Mouse (Mus musculus) kidney, adult 2 months (tissue): ENCODE data around the gene 3830403N18Rik. TPM values are rescaled to one million over a fixed set of nuclear protein-coding genes. Genes with fewer than 3 reads are reported as not detected.
"Not testable (repeated sequence)": the region's sequence is repeated elsewhere in the genome, so short reads cannot be mapped to it uniquely, and the experiment has no call there.

ENCODE experiments used
- DNase-seq: peaks from one replicate; pipeline ENCODE4 v3.0.0; 2021
- H3K27ac ChIP-seq: fragments of 200-500 bp; 2 replicates; pipeline ENCODE4 v1.5.1; 2012; ENCODE audit warnings: low read depth, low read length, control low read depth, inconsistent platforms; ENCODE audit not compliant: insufficient read depth
- H3K27me3 ChIP-seq: fragments of 200-500 bp; replicated peaks from 2 replicates; pipeline ENCODE4 v1.6.1; 2012; ENCODE audit warnings: mild to moderate bottlenecking, moderate library complexity, low read length, inconsistent platforms; ENCODE audit not compliant: control insufficient read depth, insufficient read depth
- H3K36me3 ChIP-seq: fragments of 200-500 bp; 2 replicates; pipeline ENCODE4 v1.6.1; 2012; ENCODE audit warnings: mild to moderate bottlenecking, moderate library complexity, low read length, inconsistent platforms; ENCODE audit not compliant: control insufficient read depth, insufficient read depth
- H3K4me1 ChIP-seq: fragments of 200-500 bp; 2 replicates; pipeline ENCODE4 v1.6.1; 2011; ENCODE audit warnings: low read length; ENCODE audit not compliant: control insufficient read depth, insufficient read depth
- H3K4me3 ChIP-seq: fragments of 200-500 bp; 2 replicates; pipeline ENCODE4 v1.5.1; 2011; ENCODE audit warnings: mild to moderate bottlenecking, low read depth, low read length, control low read depth; ENCODE audit not compliant: insufficient read depth
- CTCF ChIP-seq: fragments of 200-500 bp; conservative IDR thresholded peaks from 2 replicates; pipeline ENCODE4 v1.5.1; 2011; ENCODE audit warnings: low read depth, mild to moderate bottlenecking, control low read depth, low read length, moderate library complexity, mixed read lengths; ENCODE audit not compliant: insufficient read depth, insufficient read length
- POLR2A ChIP-seq: fragments of 200-500 bp; IDR thresholded peaks from one replicate; pipeline ENCODE4 v1.6.1; 2011; ENCODE audit warnings: low read depth, low read length, control low read depth
- WGBS: fragments of 180-500 bp; shearing (Covaris S2); methylation state at CpG from one replicate; pipeline ENCODE4 v1.1.7; 2018; 5-methylcytosine and 5-hydroxymethylcytosine counted together
- polyA plus RNA-seq: library from polyadenylated mRNA; depleted of rRNA; stranded (reverse); fragments of >200 nt; gene quantifications from 2 replicates; pipeline ENCODE4 v1.2.3, GENCODE M21; 2012; rRNA removed

Gene 3830403N18Rik
- polyA plus RNA-seq: not detected in 2 replicates

GRCm38 (mm10) chrX:56136336-56136909 is at the start of gene 3830403N18Rik:
TSS of gene 3830403N18Rik (plus strand) at chrX:56136572.
- DNase-seq, H3K4me3 ChIP-seq, H3K4me1 ChIP-seq, H3K27me3 ChIP-seq, H3K27ac ChIP-seq, H3K36me3 ChIP-seq: not testable (repeated sequence)
- 79% methylated on average over 13 of the region's 15 CpGs for WGBS

- DNase-seq: no peak
- WGBS: 72% methylated on average over 2 of the region's 2 CpGs
- TF ChIP-seq CTCF (no peak), POLR2A (no peak)
- no peak overlapping the region for H3K4me3 ChIP-seq
- no peaks in the 10 kb centered on the region for H3K36me3 ChIP-seq
- H3K27ac ChIP-seq: no peak overlapping the region
- H3K4me1 ChIP-seq: no peaks in the 10 kb centered on the region
- no peaks in the 10 kb centered on the region for H3K27me3 ChIP-seq
Observed at GRCm38 (mm10) chrX:56151396-56151795, 15.0 kb downstream of the 3830403N18Rik start.

- H3K27me3 ChIP-seq, H3K4me3 ChIP-seq, H3K27ac ChIP-seq, H3K36me3 ChIP-seq, H3K4me1 ChIP-seq, DNase-seq: not testable (repeated sequence)
- no CpG with 5 or more reads among the region's 1 CpGs for WGBS
Observed at GRCm38 (mm10) chrX:56186449-56186848, 50.1 kb downstream of the 3830403N18Rik start.

Other genes with a start within 250 kb of the 3830403N18Rik start
- 0.11 TPM in 1 of 2 replicates, not detected in the other for gene Gm773, start 76.3 kb downstream of the 3830403N18Rik start, polyA plus RNA-seq
- gene Zfp449, start 209.8 kb downstream of the 3830403N18Rik start, polyA plus RNA-seq: 0.46 and 0.86 TPM in 2 replicates
- gene Smim10l2a, start 238.0 kb downstream of the 3830403N18Rik start, polyA plus RNA-seq: 1.0 and 1.8 TPM in 2 replicates